Mouse (Mus musculus) CH12.LX (cell line): Measurements from ENCODE around the gene Myo10. TPM values are rescaled to one million over a fixed set of nuclear protein-coding genes. Genes with fewer than 3 reads are reported as not detected.

Experiments
- DNase-seq: peaks from one replicate; pipeline ENCODE4 v3.0.0-alpha.2; 2013; ENCODE audit errors: extremely low read depth
- H3K27ac ChIP-seq: 2 replicates; pipeline ENCODE4 v1.5.1; 2012; ENCODE audit warnings: low read depth, mild to moderate bottlenecking, control low read depth, moderate library complexity; ENCODE audit not compliant: insufficient read depth
- H3K27me3 ChIP-seq: replicated peaks from 2 replicates; pipeline ENCODE3; 2012; ENCODE audit warnings: inconsistent platforms
- H3K36me3 ChIP-seq, 2 experiments: replicated peaks in 1 of 2; 2 replicates each; pipeline versions ENCODE3 to v1.6.1; 2012; ENCODE audit warnings: inconsistent platforms in 1 of 2, low read length in 1 of 2, mild to moderate bottlenecking in 1 of 2, mixed read lengths in 1 of 2, moderate library complexity in 1 of 2; ENCODE audit not compliant: control insufficient read depth in 1 of 2, insufficient read depth in 1 of 2
- H3K4me1 ChIP-seq, 2 experiments: 2 replicates each; pipeline ENCODE4 v1.6.1; 2012; ENCODE audit warnings: inconsistent platforms in 1 of 2, moderate library complexity in 1 of 2; ENCODE audit not compliant: insufficient read depth in 2 of 2, control insufficient read depth in 1 of 2
- H3K4me2 ChIP-seq: 2 replicates; pipeline ENCODE4 v1.6.1; 2012; ENCODE audit warnings: low read depth, mild to moderate bottlenecking, control low read depth; ENCODE audit not compliant: poor library complexity, insufficient read depth, severe bottlenecking
- H3K4me3 ChIP-seq, 3 experiments: fragments of 150-350 bp in 1 of 3; sonication (generic) in 1 of 3; replicated peaks in 1 of 3; 2 replicates each; pipeline versions ENCODE3 to v1.5.1; 2011 to 2012; ENCODE audit warnings: low read depth in 2 of 3, low read length in 2 of 3, mild to moderate bottlenecking in 2 of 3, moderate library complexity in 2 of 3, control low read depth in 1 of 3, improper control_type of control experiment in 1 of 3, inconsistent platforms in 1 of 3, mixed read lengths in 1 of 3; ENCODE audit not compliant: poor library complexity in 1 of 3
- H3K79me2 ChIP-seq: replicated peaks from 2 replicates; pipeline ENCODE4 v1.6.1; 2012; ENCODE audit warnings: mild to moderate bottlenecking, moderate library complexity; ENCODE audit not compliant: control insufficient read depth, poor library complexity, insufficient read depth, severe bottlenecking; ENCODE audit errors: extremely low read depth
- H3K9ac ChIP-seq: 2 replicates; pipeline ENCODE4 v1.6.1; 2012; ENCODE audit warnings: low read depth, mild to moderate bottlenecking, control low read depth, moderate library complexity; ENCODE audit not compliant: insufficient read depth
- H3K9me3 ChIP-seq: replicated peaks from 2 replicates; pipeline ENCODE3; 2012; ENCODE audit warnings: low read length, inconsistent platforms, mixed read lengths
- BHLHE40 ChIP-seq: IDR thresholded peaks from 2 replicates; pipeline ENCODE4 v1.6.1; 2011; ENCODE audit warnings: mild to moderate bottlenecking, low read depth, low read length, improper control_type of control experiment
- CHD1 ChIP-seq: IDR thresholded peaks from 2 replicates; pipeline ENCODE4 v1.6.1; 2012; ENCODE audit warnings: low read depth, low read length, improper control_type of control experiment, inconsistent platforms
- CHD2 ChIP-seq: IDR thresholded peaks from 2 replicates; pipeline ENCODE4 v1.6.1; 2011; ENCODE audit warnings: low read length, improper control_type of control experiment
- ELF1 ChIP-seq: IDR thresholded peaks from 2 replicates; pipeline ENCODE4 v1.6.1; 2014; ENCODE audit warnings: low read depth, mild to moderate bottlenecking, inconsistent platforms, low read length, improper control_type of control experiment
- EP300 ChIP-seq: IDR thresholded peaks from 2 replicates; pipeline ENCODE4 v1.6.1; 2011; ENCODE audit warnings: low read length, improper control_type of control experiment
- GABPA ChIP-seq: IDR thresholded peaks from 2 replicates; pipeline ENCODE4 v1.6.1; 2012; ENCODE audit warnings: low read depth, low read length, improper control_type of control experiment, inconsistent platforms; ENCODE audit not compliant: insufficient replicate concordance
- HCFC1 ChIP-seq: IDR thresholded peaks from 2 replicates; pipeline ENCODE4 v1.6.1; 2012; ENCODE audit warnings: low read depth, mild to moderate bottlenecking, inconsistent platforms, low read length, improper control_type of control experiment
- IRF4 ChIP-seq: IDR thresholded peaks from 2 replicates; pipeline ENCODE4 v1.6.1; 2014; ENCODE audit warnings: low read depth, mild to moderate bottlenecking, inconsistent platforms, low read length, improper control_type of control experiment
- JUND ChIP-seq: conservative IDR thresholded peaks from 2 replicates; pipeline ENCODE4 v1.6.1; 2011; ENCODE audit warnings: low read depth, low read length, improper control_type of control experiment
- KAT2A ChIP-seq: IDR thresholded peaks from 2 replicates; pipeline ENCODE4 v1.6.1; 2012; ENCODE audit warnings: low read length, improper control_type of control experiment, inconsistent platforms; ENCODE audit not compliant: insufficient replicate concordance
- MXI1 ChIP-seq: IDR thresholded peaks from 2 replicates; pipeline ENCODE4 v1.6.1; 2011; ENCODE audit warnings: mild to moderate bottlenecking, low read depth, low read length, improper control_type of control experiment
- NELFE ChIP-seq: IDR thresholded peaks from 2 replicates; pipeline ENCODE4 v1.6.1; 2011; ENCODE audit warnings: low read depth, low read length, improper control_type of control experiment
- NRF1 ChIP-seq: IDR thresholded peaks from 2 replicates; pipeline ENCODE4 v1.6.1; 2014; ENCODE audit warnings: low read depth, mild to moderate bottlenecking, inconsistent platforms, low read length, improper control_type of control experiment, moderate library complexity
- PAX5 ChIP-seq: IDR thresholded peaks from 2 replicates; pipeline ENCODE4 v1.6.1; 2012; ENCODE audit warnings: low read length, inconsistent platforms, mixed read lengths
- POLR2AphosphoS2 ChIP-seq: IDR thresholded peaks from 2 replicates; pipeline ENCODE4 v1.6.1; 2011; ENCODE audit warnings: low read depth, low read length, improper control_type of control experiment
- RAD21 ChIP-seq: IDR thresholded peaks from 2 replicates; pipeline ENCODE4 v1.6.1; 2011; ENCODE audit warnings: low read depth, mild to moderate bottlenecking, low read length, improper control_type of control experiment, moderate library complexity
- TCF12 ChIP-seq: IDR thresholded peaks from 2 replicates; pipeline ENCODE4 v1.6.1; 2014; ENCODE audit warnings: low read depth, mild to moderate bottlenecking, inconsistent platforms, low read length, improper control_type of control experiment
- USF2 ChIP-seq: conservative IDR thresholded peaks from 2 replicates; pipeline ENCODE4 v1.6.1; 2011; ENCODE audit warnings: low read depth, low read length, improper control_type of control experiment
- ZKSCAN1 ChIP-seq: IDR thresholded peaks from 2 replicates; pipeline ENCODE4 v1.6.1; 2012; ENCODE audit warnings: low read depth, inconsistent platforms, low read length, improper control_type of control experiment, borderline replicate concordance
- ZMIZ1 ChIP-seq: IDR thresholded peaks from 2 replicates; pipeline ENCODE4 v1.6.1; 2012; ENCODE audit warnings: low read depth, mild to moderate bottlenecking, inconsistent platforms, low read length, improper control_type of control experiment
- dilution Hi-C: fragments of 300-500 bp; cut with MboI; formaldehyde crosslinking; loops from 2 replicates; pipeline ENCODE4 v1.14.3; 2020; ENCODE audit warnings: low sequenced_read_pairs; ENCODE audit not compliant: extremely low pct_unique_long_range_greater_than_20kb, extremely low pct_ligation_motif_present
- in situ Hi-C: fragments of 300-500 bp; cut with MboI; formaldehyde crosslinking; loops from 3 replicates; pipeline ENCODE4 v1.14.3; 2019; ENCODE audit warnings: low sequenced_read_pairs, low pct_ligation_motif_present, low pct_unique_long_range_greater_than_20kb, mixed read lengths
- polyA plus RNA-seq: library from polyadenylated mRNA; unstranded; fragments of >175 nt; gene quantifications from 2 replicates; pipeline ENCODE4 v1.2.1, GENCODE M21; 2012; ENCODE audit warnings: low read depth; ENCODE audit not compliant: insufficient read length
- total RNA-seq, 2 experiments: library from RNA; depleted of rRNA; stranded (reverse); fragments of 300-350 nt in 1 of 2; fragments of >200 nt in 1 of 2; gene quantifications; 2 replicates each; pipeline ENCODE4 v1.2.3; 2012 to 2014

The Myo10 gene
- total and polyA plus RNA-seq, 3 experiments, result 6.4 to 13.6 (median 8.6) TPM

- peaks cover 0 to 4% of the 10 kb centered on the region in 2 experiments; a peak in 1 of 4 replicates for H3K4me1 ChIP-seq
- no peaks in the 10 kb centered on the region for H3K27me3 ChIP-seq
- in situ Hi-C loops (no loop called here), dilution Hi-C loops (no loop called here)
- TF ChIP-seq KAT2A (no peak), ELF1 (no peak), RAD21 (no peak)
- DNase-seq, result no peak
- no peaks in the 10 kb centered on the region for H3K9me3 ChIP-seq
- H3K9ac ChIP-seq, result no peak overlapping the region
- H3K79me2 ChIP-seq, result no peaks in the 10 kb centered on the region
- H3K4me3 ChIP-seq, result no peak overlapping the region
- H3K4me2 ChIP-seq, result no peak overlapping the region
- H3K27ac ChIP-seq, result no peak overlapping the region
- no peaks in the 10 kb centered on the region for H3K36me3 ChIP-seq
Observed at GRCm38 (mm10) chr15:25712877-25713276, 90.6 kb downstream of the Myo10 start.

GRCm38 (mm10) chr15:25713587-25714361 is 91.4 kb downstream of the Myo10 start:
- Histone ChIP-seq H3K9ac (no peak overlapping the region), H3K79me2 (no peaks in the 10 kb centered on the region), H3K27ac (no peak overlapping the region), H3K9me3 (no peaks in the 10 kb centered on the region), H3K27me3 (no peaks in the 10 kb centered on the region), H3K4me1 (peaks cover 0 to 4% of the 10 kb centered on the region in 2 experiments; a peak in 1 of 4 replicates), H3K4me2 (no peak overlapping the region), H3K36me3 (no peaks in the 10 kb centered on the region), H3K4me3 (no peak overlapping the region)
- TF ChIP-seq JUND (no peak), ZMIZ1 (no peak), BHLHE40 (no peak), IRF4 (no peak), CHD2 (no peak), USF2 (no peak), CHD1 (no peak), TCF12 (no peak), NELFE (no peak), HCFC1 (no peak), GABPA (no peak), MXI1 (no peak), ZKSCAN1 (no peak), NRF1 (no peak), PAX5 (no peak), POLR2AphosphoS2 (no peak), EP300 (no peak)
- DNase-seq, result no peak
- dilution Hi-C loops, result no loop called here
- in situ Hi-C loops, result no loop called here
